Mouse (Mus musculus) erythroblast, embryonic 14.5 days (primary cell): ENCODE data around the gene Dhx34. TPM values are rescaled to one million over a fixed set of nuclear protein-coding genes. Genes with fewer than 3 reads are reported as not detected.

ENCODE experiments used
- H3K27me3 ChIP-seq: 2 replicates; pipeline ENCODE4 v1.6.1; 2012; ENCODE audit warnings: inconsistent platforms; ENCODE audit not compliant: control insufficient read depth
- H3K36me3 ChIP-seq: 2 replicates; pipeline ENCODE4 v1.6.1; 2012; ENCODE audit warnings: mild to moderate bottlenecking, inconsistent platforms; ENCODE audit not compliant: control insufficient read depth
- H3K4me1 ChIP-seq: 2 replicates; pipeline ENCODE4 v1.6.1; 2012; ENCODE audit warnings: inconsistent platforms; ENCODE audit not compliant: control insufficient read depth
- H3K4me3 ChIP-seq: replicated peaks from 2 replicates; pipeline ENCODE3; 2012; ENCODE audit warnings: moderate library complexity, mild to moderate bottlenecking, inconsistent platforms
- H3K9me3 ChIP-seq: 2 replicates; pipeline ENCODE4 v1.6.1; 2012; ENCODE audit warnings: low read length, inconsistent platforms, mixed read lengths; ENCODE audit not compliant: control insufficient read depth
- GATA1 ChIP-seq: IDR thresholded peaks from 2 replicates; pipeline ENCODE4 v1.6.1; 2012; ENCODE audit warnings: low read length, inconsistent platforms, mixed read lengths
- TAL1 ChIP-seq: IDR thresholded peaks from 3 replicates; pipeline ENCODE4 v1.6.1; 2012; ENCODE audit warnings: low read length, inconsistent platforms, mixed read lengths
- polyA plus RNA-seq: library from polyadenylated mRNA; stranded (reverse); fragments of >175 nt; gene quantifications from 2 replicates; pipeline ENCODE4 v1.2.3, GENCODE M21; 2012

The Dhx34 gene
- polyA plus RNA-seq, 1 experiment = 1.7 TPM

DNA sequence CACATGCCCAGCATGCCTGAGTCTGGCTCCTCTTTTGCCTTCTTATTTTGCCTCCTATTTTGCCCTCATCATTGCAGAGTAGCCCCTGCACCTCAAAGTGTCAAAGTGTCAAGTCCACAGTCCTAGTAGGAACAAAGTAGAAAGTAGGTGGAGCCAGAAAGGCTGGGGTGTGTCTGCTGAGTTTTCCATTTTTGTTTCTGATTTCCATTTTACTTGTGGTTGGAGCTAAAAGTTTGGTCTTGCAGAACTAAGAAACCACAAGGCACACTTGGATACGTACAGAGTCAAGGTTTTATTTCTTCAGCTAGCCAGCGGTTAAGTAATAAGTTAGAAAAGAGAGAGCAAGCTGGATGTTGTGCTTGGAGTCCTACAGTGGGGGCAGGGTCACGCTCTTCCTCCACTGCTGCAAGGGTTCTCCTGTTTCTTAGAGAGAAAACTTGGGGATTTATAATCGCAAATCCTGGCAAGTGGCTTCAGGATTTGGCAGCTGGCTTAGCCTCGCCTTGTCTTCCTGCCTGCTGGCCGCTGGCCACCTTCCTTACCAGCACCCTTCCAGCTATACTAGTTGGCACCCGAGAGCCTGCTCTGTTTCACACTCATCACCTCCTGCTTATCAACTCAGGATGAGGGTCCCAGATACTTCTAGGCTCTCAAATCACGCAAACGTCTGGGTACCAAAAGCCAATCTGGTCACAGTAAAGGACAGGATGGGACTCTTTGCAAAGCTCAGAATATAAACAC, 66.5 kb downstream of the Dhx34 start:
- peaks cover 23% of the 10 kb centered on the region for H3K27me3 ChIP-seq
- H3K4me3 ChIP-seq = no peak overlapping the region
- no peaks in the 10 kb centered on the region; the same call in 1 of the 2 replicates for H3K4me1 ChIP-seq
- no peaks in the 10 kb centered on the region for H3K9me3 ChIP-seq
- H3K36me3 ChIP-seq = no peaks in the 10 kb centered on the region
- no peak for TF ChIP-seq GATA1

DNA sequence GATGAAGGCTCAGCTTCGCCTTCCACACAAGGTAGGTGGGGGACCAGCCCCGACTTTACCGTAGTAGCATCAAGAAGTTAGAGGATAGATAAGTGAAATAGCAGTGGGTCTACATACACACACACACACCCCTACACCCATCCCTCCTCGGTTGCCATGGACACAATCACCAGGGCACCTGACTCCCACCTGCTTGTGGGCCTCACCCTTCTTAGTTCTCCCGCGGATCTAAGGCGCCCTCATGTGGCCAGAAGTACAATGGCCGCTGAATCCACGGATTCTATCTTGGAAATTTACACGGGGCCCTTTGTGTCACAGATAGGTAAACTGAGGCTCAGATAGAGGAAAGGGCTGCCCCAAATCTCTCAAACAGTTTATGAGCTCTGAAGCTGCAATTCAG, 68.3 kb downstream of the Dhx34 start:
- Histone ChIP-seq H3K4me3 (no peak overlapping the region), H3K27me3 (peaks cover 10% of the 10 kb centered on the region), H3K9me3 (no peaks in the 10 kb centered on the region), H3K36me3 (no peaks in the 10 kb centered on the region), H3K4me1 (no peaks in the 10 kb centered on the region)
- TF ChIP-seq GATA1 (no peak), TAL1 (no peak)

DNA sequence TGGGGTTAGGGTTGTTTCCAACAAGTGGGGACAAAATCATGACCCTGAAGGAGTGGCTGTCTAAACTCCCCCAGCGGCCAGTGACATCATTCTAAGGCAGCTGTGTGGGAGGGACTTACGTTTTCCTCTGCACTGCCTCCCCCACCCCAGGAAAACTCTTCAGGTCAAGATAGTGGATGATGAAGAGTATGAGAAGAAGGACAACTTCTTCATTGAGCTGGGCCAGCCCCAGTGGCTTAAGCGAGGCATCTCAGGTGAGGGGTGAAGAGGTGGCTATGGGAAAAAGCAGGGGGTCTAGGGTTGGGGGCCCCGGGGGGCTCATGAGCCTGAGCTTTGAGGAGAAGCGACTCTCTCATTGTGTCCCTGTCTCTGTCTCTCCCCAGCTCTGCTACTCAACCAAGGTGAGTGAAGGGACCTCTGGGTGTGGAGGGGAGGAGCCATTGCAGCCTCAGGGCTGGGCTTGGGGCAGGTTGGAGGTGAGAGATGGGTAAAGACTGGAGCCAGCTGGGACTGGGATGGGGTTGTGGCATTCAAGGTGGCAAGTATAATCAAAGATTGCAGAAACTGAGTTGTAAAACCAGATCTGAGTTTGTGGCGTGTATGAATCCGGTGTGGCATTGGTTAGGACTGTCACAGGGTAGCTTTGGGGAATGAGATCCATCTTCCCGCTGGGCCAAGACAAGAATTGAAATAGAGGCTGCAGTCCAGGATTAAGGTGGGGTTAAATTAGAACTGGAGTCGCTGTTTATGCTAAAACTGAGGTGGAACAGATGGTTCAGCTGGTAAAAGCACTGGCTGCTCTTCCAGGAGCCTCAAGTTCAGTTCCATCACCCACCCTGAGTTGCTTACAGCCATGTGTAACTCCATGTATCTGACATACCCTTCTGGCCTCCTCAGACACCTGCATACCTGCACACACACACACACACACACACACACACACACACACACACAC, 71.4 kb downstream of the Dhx34 start:
- H3K4me1 ChIP-seq = no peaks in the 10 kb centered on the region
- H3K36me3 ChIP-seq = no peaks in the 10 kb centered on the region
- H3K27me3 ChIP-seq = peaks cover 17% of the 10 kb centered on the region
- no peak overlapping the region for H3K4me3 ChIP-seq
- no peaks in the 10 kb centered on the region for H3K9me3 ChIP-seq
- TF ChIP-seq TAL1 (no peak), GATA1 (no peak)

DNA sequence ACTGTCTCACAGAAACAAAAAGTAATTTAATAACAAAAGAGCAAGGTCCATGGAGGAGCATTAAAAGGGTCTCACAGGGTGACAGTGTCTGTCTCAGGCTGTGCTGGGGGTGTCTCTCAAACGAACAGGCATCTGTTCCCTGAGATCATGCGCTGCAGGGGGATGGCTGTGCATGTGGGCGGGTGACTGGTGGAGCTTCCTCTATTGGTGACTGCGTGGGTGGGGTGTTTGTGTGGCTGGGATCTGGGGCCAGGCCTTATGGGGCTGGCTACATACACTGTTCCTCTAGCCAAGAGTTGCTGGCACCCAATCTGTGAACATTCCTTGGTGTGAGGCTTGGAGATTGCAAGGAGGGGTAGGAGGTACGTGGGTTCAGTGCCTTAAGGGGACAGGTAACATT, 72.6 kb downstream of the Dhx34 start:
- no peak for TF ChIP-seq GATA1
- no peak for TF ChIP-seq TAL1
- Histone ChIP-seq H3K4me1 (no peaks in the 10 kb centered on the region), H3K36me3 (no peaks in the 10 kb centered on the region), H3K9me3 (no peaks in the 10 kb centered on the region), H3K4me3 (no peak overlapping the region), H3K27me3 (peaks cover 17% of the 10 kb centered on the region)

DNA sequence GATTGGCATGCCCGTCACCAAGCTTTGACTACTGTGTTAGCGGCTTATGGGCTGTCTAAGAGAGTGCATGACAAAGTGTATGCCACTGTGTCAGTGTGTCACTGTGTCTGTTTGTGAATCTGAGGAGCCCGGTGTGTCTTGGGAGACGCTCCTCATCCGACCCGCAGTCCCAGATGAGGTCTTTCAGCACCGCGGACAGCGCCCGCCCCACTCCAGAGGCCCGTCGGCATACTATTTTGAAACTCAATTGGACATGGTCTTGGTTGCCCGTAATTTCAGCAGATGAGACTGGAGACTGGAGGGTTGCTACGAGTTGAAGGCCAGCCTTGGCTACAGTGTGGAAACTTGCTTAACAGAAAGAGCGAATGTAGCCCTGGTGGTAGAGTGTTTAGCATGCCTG, 74.2 kb downstream of the Dhx34 start:
- no peak overlapping the region for H3K4me3 ChIP-seq
- no peaks in the 10 kb centered on the region for H3K9me3 ChIP-seq
- no peaks in the 10 kb centered on the region for H3K4me1 ChIP-seq
- no peaks in the 10 kb centered on the region for H3K36me3 ChIP-seq
- H3K27me3 ChIP-seq = peaks cover 17% of the 10 kb centered on the region
- TF ChIP-seq GATA1 (no peak), TAL1 (no peak)

Other genes with a start within 250 kb of the Dhx34 start
- 2.1 TPM in 2 replicates for gene Bicra, start 174.1 kb downstream of the Dhx34 start, polyA plus RNA-seq
- 0.01 TPM in 1 of 2 replicates, not detected in the other for gene Zfp541, start 160.2 kb downstream of the Dhx34 start, polyA plus RNA-seq
- 42.0 and 85.6 TPM in 2 replicates for gene Napa, start 123.6 kb downstream of the Dhx34 start, polyA plus RNA-seq
- gene Kptn, start 102.1 kb downstream of the Dhx34 start, polyA plus RNA-seq = 1.3 and 2.1 TPM in 2 replicates
- gene Slc8a2, start 92.2 kb downstream of the Dhx34 start, polyA plus RNA-seq = not detected in 2 replicates
- 0.07 TPM in 1 of 2 replicates, not detected in the other for gene Meis3, start 46.9 kb downstream of the Dhx34 start, polyA plus RNA-seq
- 0.02 and 0.04 TPM in 2 replicates for gene C5ar2, start 22.1 kb upstream of the Dhx34 start, polyA plus RNA-seq
- 0.02 TPM in 1 of 2 replicates, not detected in the other for gene C5ar1, start 37.5 kb upstream of the Dhx34 start, polyA plus RNA-seq
- 7.8 and 7.9 TPM in 2 replicates for gene Inafm1, start 51.6 kb upstream of the Dhx34 start, polyA plus RNA-seq
- gene Ccdc9, start 64.8 kb upstream of the Dhx34 start, polyA plus RNA-seq = 6.3 and 7.0 TPM in 2 replicates
- 63.0 and 92.9 TPM in 2 replicates for gene Bbc3, start 86.4 kb upstream of the Dhx34 start, polyA plus RNA-seq
- 1.8 and 2.0 TPM in 2 replicates for gene Sae1, start 165.8 kb upstream of the Dhx34 start, polyA plus RNA-seq
- gene Zc3h4, start 178.9 kb upstream of the Dhx34 start, polyA plus RNA-seq = 12.0 and 13.6 TPM in 2 replicates
- 11.3 and 15.4 TPM in 2 replicates for gene Tmem160, start 230.7 kb upstream of the Dhx34 start, polyA plus RNA-seq